Comparison of ENCODE assay signal across 8 mouse cellular contexts in genomic region chr6:113962811-113963210, GRCm38 (mm10).
DNase-seq lines count a peak whose midpoint lies in the region; ATAC-seq and TF ChIP-seq lines count a peak whose summit lies in the region.

No protein-coding gene starts in this region.

- no peaks in the 10 kb centered on the region for H3K27me3 ChIP-seq in lung, postnatal 0 days (replicated peaks; ENCODE audit: insufficient read depth, low read length)

- 12% methylated on average over 3 of the region's 3 CpGs for WGBS in lung, postnatal 0 days

- H3K9ac ChIP-seq in lung, postnatal 0 days (replicated peaks; ENCODE audit: low read depth): no peak overlapping the region

- H3K9me3 ChIP-seq in lung, postnatal 0 days (ENCODE audit: low read length): no peaks in the 10 kb centered on the region

- H3K4me3 ChIP-seq in lung, postnatal 0 days (ENCODE audit: low read depth, low read length): no peak overlapping the region

- no peak overlapping the region for H3K4me2 ChIP-seq in lung, postnatal 0 days (replicated peaks; ENCODE audit: low read depth, low read length)

- intact Hi-C loops in left cerebral cortex, postnatal 25 days (cut with DNase I): no loop called here

- no peak for TF ChIP-seq CTCF in lung, postnatal 0 days (IDR thresholded peaks at IDR 0.05)

- no peak overlapping the region for H3K27ac ChIP-seq in lung, postnatal 0 days (ENCODE audit: low read length)

- peak; percentile 38 for DNase-seq in lung, postnatal 0 days (ENCODE audit: low spot score)
- no peak for DNase-seq in lung, adult 18-20 months
- peak; percentile 14 for DNase-seq in adipocyte (ENCODE audit: low spot score)
- DNase-seq in embryo, embryonic 11 days: peak; percentile 81
- no peak for DNase-seq in left cerebral cortex, postnatal 25 days (ENCODE audit: low spot score in 2 of 2)
- DNase-seq in layer of hippocampus, adult 11-12 months (ENCODE audit: low spot score): no peak

- no peaks in the 10 kb centered on the region for H3K4me1 ChIP-seq in lung, postnatal 0 days (ENCODE audit: insufficient read depth, low read depth, low read length)

- TF ChIP-seq EP300 in lung, postnatal 0 days (IDR thresholded peaks at IDR 0.05): no peak

- H3K36me3 ChIP-seq in lung, postnatal 0 days (ENCODE audit: insufficient read depth, low read length): no peaks in the 10 kb centered on the region

- no peak for ATAC-seq in lung, postnatal 0 days
- peak; percentile 57; the same call in 1 of the 2 replicates for ATAC-seq in megakaryocyte progenitor cell, adult 5-6 weeks (replicated peaks; ENCODE audit: poor library complexity)
- no peak for ATAC-seq in erythroid progenitor cell, adult 5-6 weeks (replicated peaks; ENCODE audit: low FRiP score, poor library complexity, severe bottlenecking)

Comparison
In these comparisons a context has a peak if more than half of its experiments do, and no peak if none do; other contexts are left out.
1. DNase-seq: peak in lung, postnatal 0 days (single experiment), adipocyte (single experiment) and embryo, embryonic 11 days (single experiment); none in lung, adult 18-20 months (0 of 2), left cerebral cortex, postnatal 25 days (0 of 2) and layer of hippocampus, adult 11-12 months (single experiment).